Mouse (Mus musculus) E14TG2a.4 (cell line): ENCODE results near the gene Mmp24.

Source experiments
- CTCF ChIP-seq: conservative IDR thresholded peaks from 2 replicates; pipeline ENCODE4 v1.5.1; 2014; ENCODE audit warnings: low read length
- NANOG ChIP-seq: IDR thresholded peaks from 2 replicates; pipeline ENCODE4 v1.6.1; 2014; ENCODE audit warnings: borderline replicate concordance, low read length, mixed read lengths
- POU5F1 ChIP-seq: IDR thresholded peaks from 2 replicates; pipeline ENCODE4 v1.6.1; 2014; ENCODE audit warnings: low read length, borderline replicate concordance

DNA sequence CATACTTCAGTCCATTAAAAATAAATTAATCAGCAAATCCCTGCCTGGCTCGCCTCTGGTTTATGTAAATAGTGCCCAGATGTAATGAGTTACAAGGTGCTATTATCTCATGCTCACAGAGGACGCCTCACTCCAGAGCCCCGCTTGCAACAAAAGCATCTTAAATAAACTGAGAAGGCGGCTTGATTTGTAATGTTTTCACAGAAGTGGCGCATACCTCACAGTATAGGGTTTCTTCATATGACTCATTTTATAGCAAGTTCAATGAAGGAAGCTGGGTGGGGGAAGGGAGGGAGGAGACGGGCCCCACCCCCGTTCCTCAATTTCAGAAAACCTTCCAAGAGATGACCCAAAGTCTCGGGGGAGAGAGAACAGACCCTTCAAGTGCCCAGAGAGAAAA is 71.8 kb downstream of the Mmp24 start:
- TF ChIP-seq CTCF (no peak), POU5F1 (no peak), NANOG (no peak)
